Mouse (Mus musculus) liver, postnatal 0 days (tissue): Measurements from ENCODE around the gene Tmc1. TPM values are rescaled to one million over a fixed set of nuclear protein-coding genes. Genes with fewer than 3 reads are reported as not detected.

Experiments used
- ATAC-seq: fragments of 200-750 bp; cut with Nextera tagmentation; 2 replicates; pipeline ENCODE4 v1.8.0; 2017; ENCODE audit warnings: mild to moderate bottlenecking, moderate library complexity
- DNase-seq: peaks from one replicate; pipeline ENCODE4 v3.0.0-alpha.2; 2016
- H3K27ac ChIP-seq: fragments of 300-500 bp; sonication (generic); 2 replicates; pipeline ENCODE4 v1.5.1; 2014; ENCODE audit warnings: antibody characterized with exemption, moderate library complexity, mild to moderate bottlenecking, low read depth
- H3K27me3 ChIP-seq: fragments of 300-500 bp; sonication (generic); 2 replicates; pipeline ENCODE4 v1.6.1; 2014; ENCODE audit warnings: low read length, control low read depth, mixed read lengths; ENCODE audit not compliant: insufficient read depth
- H3K36me3 ChIP-seq: fragments of 300-500 bp; sonication (generic); replicated peaks from 2 replicates; pipeline ENCODE4 v1.6.1; 2014; ENCODE audit warnings: mild to moderate bottlenecking, control low read depth, low read length, moderate library complexity, mixed read lengths; ENCODE audit not compliant: insufficient read depth
- H3K4me1 ChIP-seq: fragments of 300-500 bp; sonication (generic); 2 replicates; pipeline ENCODE4 v1.6.1; 2014; ENCODE audit warnings: antibody characterized with exemption, mild to moderate bottlenecking, control low read depth; ENCODE audit not compliant: insufficient read depth
- H3K4me2 ChIP-seq: fragments of 300-500 bp; sonication (generic); 2 replicates; pipeline ENCODE4 v1.6.1; 2014; ENCODE audit warnings: low read depth, mild to moderate bottlenecking, low read length, moderate library complexity, mixed read lengths
- H3K4me3 ChIP-seq: fragments of 300-500 bp; sonication (generic); 2 replicates; pipeline ENCODE4 v1.5.1; 2014; ENCODE audit warnings: low read depth, low read length
- H3K9ac ChIP-seq: fragments of 300-500 bp; sonication (generic); replicated peaks from 2 replicates; pipeline ENCODE4 v1.6.1; 2014; ENCODE audit warnings: mild to moderate bottlenecking, moderate library complexity
- H3K9me3 ChIP-seq: fragments of 300-500 bp; sonication (generic); 2 replicates; pipeline ENCODE4 v1.6.1; 2016; ENCODE audit warnings: mild to moderate bottlenecking, control low read depth, low read length, mixed read lengths
- CTCF ChIP-seq: sonication (generic); IDR thresholded peaks from 2 replicates; pipeline ENCODE4 v1.5.1; 2016; ENCODE audit warnings: antibody characterized with exemption, low read depth
- EP300 ChIP-seq: IDR thresholded peaks from 2 replicates; pipeline ENCODE4 v1.6.1; 2016; ENCODE audit warnings: antibody characterized with exemption, low read depth, mild to moderate bottlenecking
- WGBS: fragments of 180-500 bp; shearing (Covaris S2); extraction: QIAGEN DNeasy Blood & Tissue Kit; methylation state at CpG from one replicate; pipeline ENCODE4 v1.1.7; 2014; ENCODE audit not compliant: insufficient replicate concordance; 5-methylcytosine and 5-hydroxymethylcytosine counted together
- polyA plus RNA-seq: library from polyadenylated mRNA; unstranded; fragments of >200 nt; fragmentation: Nextera tagmentation; extraction: Ambion mirVana; gene quantifications from 2 replicates; pipeline ENCODE4 v1.2.1, GENCODE M21; 2015

Gene Tmc1
- polyA plus RNA-seq: 0.05 TPM in 1 of 2 replicates, not detected in the other

DNA sequence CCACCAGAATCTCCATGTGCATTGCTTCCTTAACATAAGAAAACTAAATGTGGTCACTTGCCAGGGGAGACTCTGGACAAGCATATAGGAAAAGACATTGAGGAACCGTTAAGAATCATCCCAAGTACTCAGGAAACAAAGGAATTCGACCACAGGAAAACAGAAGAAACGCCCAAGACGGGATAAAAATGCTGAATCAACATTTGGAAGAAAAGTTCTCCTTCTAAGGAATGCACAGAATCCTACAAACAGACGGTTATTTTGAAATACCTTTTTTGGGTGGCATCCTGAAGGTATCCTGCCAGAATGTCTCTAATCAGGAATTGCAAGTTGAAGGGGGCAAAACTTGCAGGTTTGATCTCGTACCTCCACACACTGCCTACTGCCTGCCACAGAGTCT is at the start of gene Tmc1:
Gene Tmc1, minus strand, starts transcription at position 329 of the 400 bp plus-strand sequence.
- no peak for TF ChIP-seq CTCF
- TF ChIP-seq EP300: no peak
- no peaks in the 10 kb centered on the region; the same call in 1 of the 2 replicates for H3K9me3 ChIP-seq
- H3K27ac ChIP-seq: no peak within 1 kb of the TSS
- no peak within 1 kb of the TSS for H3K4me3 ChIP-seq
- WGBS: 63% methylated on average over 6 of the region's 6 CpGs
- H3K4me1 ChIP-seq: no peaks in the 10 kb centered on the region
- H3K36me3 ChIP-seq: no peaks in the 10 kb centered on the region
- H3K27me3 ChIP-seq: no peaks in the 10 kb centered on the region
- DNase-seq (no peak), ATAC-seq (no peak)
- H3K9ac ChIP-seq: no peak within 1 kb of the TSS
- H3K4me2 ChIP-seq: no peak within 1 kb of the TSS

- Histone ChIP-seq H3K4me1 (no peaks in the 10 kb centered on the region), H3K27me3 (no peaks in the 10 kb centered on the region), H3K9ac (no peak overlapping the region), H3K9me3 (no peaks in the 10 kb centered on the region), H3K27ac (no peak overlapping the region), H3K4me2 (no peak overlapping the region), H3K4me3 (no peak overlapping the region), H3K36me3 (no peaks in the 10 kb centered on the region)
- TF ChIP-seq EP300: no peak
- no peak for TF ChIP-seq CTCF
- DNase-seq (no peak), ATAC-seq (no peak)
Observed at GRCm38 (mm10) chr19:21001552-21001951, 47.5 kb upstream of the Tmc1 start.

DNA sequence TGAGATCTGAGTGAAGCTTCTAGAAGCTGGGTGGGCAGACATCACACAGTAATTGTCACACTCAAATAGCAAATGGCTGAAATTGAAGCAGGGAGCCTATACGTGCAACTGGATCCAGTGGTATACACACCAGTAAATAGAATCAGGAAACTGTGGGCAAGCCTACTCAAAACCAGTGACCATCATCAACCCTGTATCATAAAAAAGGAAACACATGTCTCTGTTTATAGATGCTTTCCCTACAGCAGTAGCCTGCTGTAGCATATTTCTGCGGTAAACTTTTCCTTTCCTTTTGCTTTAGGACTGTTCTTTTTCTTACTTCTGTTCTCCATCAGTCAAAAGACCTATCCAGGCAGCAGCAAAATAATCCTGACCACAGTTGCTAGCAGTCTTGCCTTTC is 25.2 kb upstream of the Tmc1 start:
- Histone ChIP-seq H3K4me2 (no peak overlapping the region), H3K4me1 (no peaks in the 10 kb centered on the region), H3K27me3 (no peaks in the 10 kb centered on the region), H3K27ac (no peak overlapping the region), H3K4me3 (no peak overlapping the region), H3K9me3 (no peaks in the 10 kb centered on the region), H3K9ac (no peak overlapping the region), H3K36me3 (no peaks in the 10 kb centered on the region)
- no peak for TF ChIP-seq CTCF
- no peak for TF ChIP-seq EP300
- ATAC-seq (no peak), DNase-seq (no peak)
- WGBS: 59% methylated on average over 2 of the region's 2 CpGs

- H3K4me3 ChIP-seq: no peak overlapping the region
- no peaks in the 10 kb centered on the region for H3K4me1 ChIP-seq
- H3K4me2 ChIP-seq: no peak overlapping the region
- DNase-seq: no peak
- TF ChIP-seq CTCF (no peak), EP300 (no peak)
- no peak for ATAC-seq
- H3K9ac ChIP-seq: no peak overlapping the region
- WGBS: 58% methylated on average over 1 of the region's 1 CpGs
- no peak overlapping the region for H3K27ac ChIP-seq
- no peaks in the 10 kb centered on the region for H3K27me3 ChIP-seq
- H3K36me3 ChIP-seq: no peaks in the 10 kb centered on the region
- no peaks in the 10 kb centered on the region for H3K9me3 ChIP-seq
Observed at GRCm38 (mm10) chr19:20978148-20978547, 24.1 kb upstream of the Tmc1 start.

GRCm38 (mm10) chr19:20971926-20972325 is 17.9 kb upstream of the Tmc1 start:
- H3K9me3 ChIP-seq: no peaks in the 10 kb centered on the region
- H3K9ac ChIP-seq: no peak overlapping the region
- no peak overlapping the region for H3K27ac ChIP-seq
- no peaks in the 10 kb centered on the region for H3K4me1 ChIP-seq
- ATAC-seq (no peak), DNase-seq (no peak)
- H3K27me3 ChIP-seq: no peaks in the 10 kb centered on the region
- no peak overlapping the region for H3K4me3 ChIP-seq
- H3K4me2 ChIP-seq: no peak overlapping the region
- 79% methylated on average over 1 of the region's 1 CpGs for WGBS
- no peak for TF ChIP-seq CTCF
- no peak for TF ChIP-seq EP300
- no peaks in the 10 kb centered on the region for H3K36me3 ChIP-seq

DNA sequence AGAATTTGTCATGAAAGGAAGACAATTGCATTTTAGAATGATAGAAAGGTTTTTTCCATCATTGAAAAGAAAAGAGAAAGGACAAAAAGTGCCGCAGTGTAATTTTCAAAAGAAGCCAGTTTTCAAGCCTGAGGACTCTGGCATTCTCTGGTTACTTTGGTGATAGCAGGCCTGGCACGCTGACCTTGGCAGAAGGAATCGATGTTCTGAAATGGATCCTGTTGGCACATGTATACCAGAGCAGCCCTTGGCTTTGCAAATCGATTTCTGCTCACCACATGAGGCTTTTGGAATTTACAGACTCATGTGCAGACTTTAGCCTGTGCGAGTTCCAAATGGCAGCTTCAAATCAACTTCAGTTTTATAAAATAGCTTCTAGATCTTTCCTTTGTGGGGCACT is 813 bp upstream of the Tmc1 start:
- ATAC-seq (no peak), DNase-seq (no peak)
- 72% methylated on average over 5 of the region's 5 CpGs for WGBS
- Histone ChIP-seq H3K27ac (no peak overlapping the region), H3K4me3 (no peak overlapping the region), H3K27me3 (no peaks in the 10 kb centered on the region), H3K36me3 (no peaks in the 10 kb centered on the region), H3K9ac (no peak overlapping the region), H3K9me3 (no peaks in the 10 kb centered on the region; the same call in 1 of the 2 replicates), H3K4me1 (no peaks in the 10 kb centered on the region), H3K4me2 (no peak overlapping the region)
- TF ChIP-seq CTCF (no peak), EP300 (no peak)

DNA sequence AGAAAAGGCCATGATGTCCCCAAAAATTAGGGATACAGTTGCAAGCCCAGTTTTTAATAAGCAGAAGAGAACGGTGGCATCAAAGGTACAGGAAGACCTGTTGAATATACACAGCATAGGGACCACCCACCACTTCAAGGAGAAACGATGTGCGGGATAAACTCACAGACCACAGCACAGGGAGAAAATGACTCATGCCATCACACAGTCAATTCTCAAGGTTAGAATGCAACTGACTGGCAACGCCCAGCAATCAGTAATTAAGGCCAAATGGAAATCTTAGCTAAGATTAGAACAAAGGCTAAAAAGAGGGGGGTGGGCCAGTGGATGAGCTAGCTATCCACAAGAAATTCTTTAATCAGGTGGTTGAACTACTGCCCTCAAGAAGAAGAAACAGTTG is 9.6 kb downstream of the Tmc1 start:
- 69% methylated on average over 4 of the region's 4 CpGs for WGBS

More for the DNA sequence above, 9.6 kb downstream of the Tmc1 start:
- no peaks in the 10 kb centered on the region for H3K27me3 ChIP-seq
- H3K4me2 ChIP-seq: no peak overlapping the region
- ATAC-seq (no peak), DNase-seq (no peak)
- no peak for TF ChIP-seq EP300
- TF ChIP-seq CTCF: no peak
- H3K4me1 ChIP-seq: no peaks in the 10 kb centered on the region
- no peak overlapping the region for H3K4me3 ChIP-seq
- no peaks in the 10 kb centered on the region for H3K9me3 ChIP-seq
- H3K9ac ChIP-seq: no peak overlapping the region
- no peaks in the 10 kb centered on the region for H3K36me3 ChIP-seq
- no peak overlapping the region for H3K27ac ChIP-seq
